Mouse (Mus musculus) ES-Bruce4 (cell line): ENCODE results near the gene Pon2. TPM values are rescaled to one million over a fixed set of nuclear protein-coding genes. Genes with fewer than 3 reads are reported as not detected.

Experiments
- H3K27ac ChIP-seq: 2 replicates; pipeline ENCODE4 v1.5.1; 2012; ENCODE audit warnings: low read length, inconsistent platforms; ENCODE audit not compliant: insufficient read depth
- H3K27me3 ChIP-seq: 2 replicates; pipeline ENCODE4 v1.6.1; 2012; ENCODE audit warnings: mild to moderate bottlenecking, low read length, inconsistent platforms; ENCODE audit not compliant: control insufficient read depth, poor library complexity, insufficient read depth, severe bottlenecking
- H3K36me3 ChIP-seq: 2 replicates; pipeline ENCODE4 v1.6.1; 2012; ENCODE audit warnings: inconsistent platforms, mild to moderate bottlenecking, low read length, moderate library complexity; ENCODE audit not compliant: control insufficient read depth, poor library complexity, insufficient read depth, severe bottlenecking
- H3K4me1 ChIP-seq: one replicate; pipeline ENCODE4 v1.8.1; 2011; ENCODE audit warnings: low read length; ENCODE audit not compliant: control insufficient read depth, insufficient read depth
- H3K4me3 ChIP-seq: 2 replicates; pipeline ENCODE4 v1.5.1; 2011; ENCODE audit warnings: low read depth, mild to moderate bottlenecking, low read length
- H3K9ac ChIP-seq: 2 replicates; pipeline ENCODE4 v1.6.1; 2012; ENCODE audit warnings: low read depth, mild to moderate bottlenecking, inconsistent platforms; ENCODE audit not compliant: poor library complexity, severe bottlenecking
- H3K9me3 ChIP-seq: replicated peaks from 2 replicates; pipeline ENCODE4 v1.6.1; 2012; ENCODE audit warnings: mild to moderate bottlenecking, low read length, inconsistent platforms; ENCODE audit not compliant: control insufficient read depth, poor library complexity, insufficient read depth, severe bottlenecking
- CTCF ChIP-seq: IDR thresholded peaks from one replicate; pipeline ENCODE4 v1.8.1; 2011; ENCODE audit warnings: low read depth, low read length
- EP300 ChIP-seq: IDR thresholded peaks from 2 replicates; pipeline ENCODE4 v1.6.1; 2011; ENCODE audit warnings: low read depth, low read length; ENCODE audit not compliant: insufficient read depth
- POLR2A ChIP-seq: IDR thresholded peaks from one replicate; pipeline ENCODE4 v1.8.1; 2011; ENCODE audit warnings: low read length; ENCODE audit not compliant: insufficient read depth
- polyA plus RNA-seq: library from polyadenylated mRNA; stranded (reverse); fragments of >200 nt; gene quantifications from 2 replicates; pipeline ENCODE4 v1.2.4, GENCODE M21; 2011; ENCODE audit warnings: low read depth; ENCODE audit not compliant: missing spikeins, insufficient read depth, insufficient read length

Pon2 gene
- polyA plus RNA-seq, 1 experiment = 6.5 TPM

- H3K27me3 ChIP-seq = no peaks in the 10 kb centered on the region
- no peak overlapping the region for H3K9ac ChIP-seq
- no peaks in the 10 kb centered on the region for H3K36me3 ChIP-seq
- TF ChIP-seq EP300 = no peak
- TF ChIP-seq POLR2A = no peak
- no peak for TF ChIP-seq CTCF
- H3K27ac ChIP-seq = no peak overlapping the region
- H3K4me3 ChIP-seq = no peak overlapping the region
- H3K9me3 ChIP-seq = no peaks in the 10 kb centered on the region
- no peaks in the 10 kb centered on the region for H3K4me1 ChIP-seq
Measured at GRCm38 (mm10) chr6:5282418-5282817, 15.8 kb downstream of the Pon2 start.

- TF ChIP-seq CTCF = no peak
- TF ChIP-seq POLR2A = no peak
- TF ChIP-seq EP300 = no peak
- Histone ChIP-seq H3K9me3 (no peaks in the 10 kb centered on the region), H3K27me3 (no peaks in the 10 kb centered on the region), H3K36me3 (no peaks in the 10 kb centered on the region), H3K4me1 (no peaks in the 10 kb centered on the region), H3K9ac (no peak overlapping the region), H3K27ac (no peak overlapping the region), H3K4me3 (no peak overlapping the region)
Measured at GRCm38 (mm10) chr6:5280576-5281305, 17.5 kb downstream of the Pon2 start.

GRCm38 (mm10) chr6:5277972-5278371 lies 20.3 kb downstream of the Pon2 start:
- Histone ChIP-seq H3K36me3 (no peaks in the 10 kb centered on the region), H3K9ac (no peak overlapping the region), H3K27ac (no peak overlapping the region), H3K27me3 (no peaks in the 10 kb centered on the region), H3K9me3 (no peaks in the 10 kb centered on the region), H3K4me1 (no peaks in the 10 kb centered on the region), H3K4me3 (no peak overlapping the region)
- TF ChIP-seq EP300 (no peak), POLR2A (no peak), CTCF (no peak)

GRCm38 (mm10) chr6:5269641-5270040 lies 28.6 kb downstream of the Pon2 start:
- H3K36me3 ChIP-seq = no peaks in the 10 kb centered on the region
- no peak for TF ChIP-seq POLR2A
- no peak for TF ChIP-seq CTCF
- TF ChIP-seq EP300 = no peak
- H3K27me3 ChIP-seq = no peaks in the 10 kb centered on the region
- H3K9ac ChIP-seq = no peak overlapping the region
- no peaks in the 10 kb centered on the region for H3K9me3 ChIP-seq
- H3K4me3 ChIP-seq = no peak overlapping the region
- no peaks in the 10 kb centered on the region for H3K4me1 ChIP-seq
- H3K27ac ChIP-seq = no peak overlapping the region

GRCm38 (mm10) chr6:5264793-5265192 lies 33.5 kb downstream of the Pon2 start:
- Histone ChIP-seq H3K27ac (no peak overlapping the region), H3K4me3 (no peak overlapping the region), H3K9ac (no peak overlapping the region), H3K27me3 (no peaks in the 10 kb centered on the region), H3K4me1 (no peaks in the 10 kb centered on the region), H3K36me3 (no peaks in the 10 kb centered on the region), H3K9me3 (no peaks in the 10 kb centered on the region)
- TF ChIP-seq POLR2A (no peak), CTCF (no peak), EP300 (no peak)

GRCm38 (mm10) chr6:5263250-5263999 lies 34.8 kb downstream of the Pon2 start:
- Histone ChIP-seq H3K27me3 (no peaks in the 10 kb centered on the region), H3K4me3 (no peak overlapping the region), H3K36me3 (no peaks in the 10 kb centered on the region), H3K4me1 (no peaks in the 10 kb centered on the region), H3K27ac (no peak overlapping the region), H3K9ac (no peak overlapping the region), H3K9me3 (no peaks in the 10 kb centered on the region)
- TF ChIP-seq CTCF (no peak), POLR2A (no peak), EP300 (no peak)
